Mouse (Mus musculus): ENCODE results near the gene Cabin1. TPM values are rescaled to one million over a fixed set of nuclear protein-coding genes. Genes with fewer than 3 reads are reported as not detected.

Cabin1 gene
- polyA plus RNA-seq, 1 experiment, result 56.6 TPM

DNA sequence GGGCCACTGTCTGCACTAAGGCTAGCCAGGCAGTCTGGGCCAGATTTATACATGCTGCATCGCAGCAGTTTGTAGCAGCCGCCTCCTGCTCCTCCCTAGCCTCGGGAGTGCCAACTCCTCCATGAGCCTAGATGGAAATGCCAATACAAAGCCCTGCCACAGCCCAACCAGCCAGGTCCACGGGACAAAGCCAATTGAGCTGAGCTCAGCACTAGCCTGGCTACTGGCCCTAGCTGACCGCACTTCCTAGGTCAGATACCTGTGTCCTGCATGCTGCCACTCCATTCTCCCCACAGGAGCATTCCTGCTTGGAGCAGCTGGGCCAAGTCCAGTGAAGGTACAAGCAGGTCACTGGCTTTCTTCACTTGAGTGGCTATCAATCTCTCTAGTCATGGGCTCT lies 86.2 kb downstream of the Cabin1 start:
- DNase-seq (ENCODE audit: low read depth), result no peak
- TF ChIP-seq CTCF (IDR thresholded peaks at IDR 0.05; ENCODE audit: borderline replicate concordance, extremely low read depth, insufficient read depth, insufficient read length), result no peak
- no peak for TF ChIP-seq POLR2A (IDR thresholded peaks at IDR 0.05; ENCODE audit: borderline replicate concordance, extremely low read depth, insufficient read depth, insufficient read length, poor library complexity, severe bottlenecking)

DNA sequence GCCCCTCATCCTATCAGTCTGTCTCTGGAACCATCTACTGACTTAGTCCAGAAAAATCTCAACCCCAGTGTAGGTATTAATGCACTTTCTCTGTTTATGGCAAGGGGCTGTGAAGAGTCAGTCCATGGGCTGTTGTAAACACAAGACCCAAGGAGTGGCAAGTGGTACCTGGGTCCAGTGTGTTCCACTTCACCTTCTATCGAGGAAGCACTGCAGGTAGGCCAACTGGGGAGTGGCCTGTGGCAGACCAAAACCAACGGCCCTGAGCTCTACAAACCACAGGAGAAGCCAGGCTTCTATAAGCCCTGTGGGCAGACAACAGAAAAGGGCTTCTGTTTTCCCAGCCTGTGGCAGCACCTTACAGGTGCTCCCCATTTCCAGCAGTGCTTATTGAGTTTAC lies 86.6 kb downstream of the Cabin1 start:
- DNase-seq (ENCODE audit: low read depth), result no peak
- TF ChIP-seq CTCF (IDR thresholded peaks at IDR 0.05; ENCODE audit: borderline replicate concordance, extremely low read depth, insufficient read depth, insufficient read length), result no peak
- no peak for TF ChIP-seq POLR2A (IDR thresholded peaks at IDR 0.05; ENCODE audit: borderline replicate concordance, extremely low read depth, insufficient read depth, insufficient read length, poor library complexity, severe bottlenecking)

DNA sequence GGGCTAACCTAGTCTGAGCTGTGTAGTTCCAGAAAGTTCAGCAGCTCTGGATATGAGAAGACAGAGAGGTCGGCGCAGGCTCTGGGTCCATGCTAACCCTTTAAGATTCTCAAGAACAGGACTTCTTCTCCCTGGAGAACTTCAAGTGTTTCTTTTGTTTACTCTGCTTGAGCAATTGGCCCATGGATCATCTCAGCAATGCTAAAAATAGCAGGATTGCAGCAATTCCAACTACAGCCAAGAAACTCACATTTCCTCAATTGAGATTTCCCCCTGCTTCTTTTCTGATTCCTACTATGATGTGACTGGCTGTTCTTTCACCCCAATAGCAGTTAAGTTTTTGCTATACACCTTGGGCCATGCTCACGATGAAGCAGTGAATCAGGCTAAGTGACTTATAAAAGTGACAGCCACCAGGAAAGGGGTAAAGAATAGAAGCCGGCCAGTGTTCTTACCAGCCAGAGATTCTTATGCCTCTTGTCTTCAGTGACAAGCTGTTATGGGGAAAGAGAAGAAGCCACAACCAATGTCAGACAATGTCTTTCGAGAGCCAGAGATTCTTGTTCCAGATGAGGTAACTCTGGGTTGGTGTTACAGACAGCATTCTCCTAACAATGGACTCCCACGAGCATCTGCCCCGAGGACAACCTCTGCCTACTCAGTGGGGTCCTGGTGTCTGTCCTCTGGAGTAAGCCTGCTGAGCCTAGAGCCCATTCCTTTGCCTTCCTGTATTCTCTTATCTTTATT lies 87.1 kb downstream of the Cabin1 start:
- peak; percentile 13 for DNase-seq (ENCODE audit: low read depth)
- TF ChIP-seq POLR2A (IDR thresholded peaks at IDR 0.05; ENCODE audit: borderline replicate concordance, extremely low read depth, insufficient read depth, insufficient read length, poor library complexity, severe bottlenecking) (no peak), CTCF (IDR thresholded peaks at IDR 0.05; ENCODE audit: borderline replicate concordance, extremely low read depth, insufficient read depth, insufficient read length) (no peak)

DNA sequence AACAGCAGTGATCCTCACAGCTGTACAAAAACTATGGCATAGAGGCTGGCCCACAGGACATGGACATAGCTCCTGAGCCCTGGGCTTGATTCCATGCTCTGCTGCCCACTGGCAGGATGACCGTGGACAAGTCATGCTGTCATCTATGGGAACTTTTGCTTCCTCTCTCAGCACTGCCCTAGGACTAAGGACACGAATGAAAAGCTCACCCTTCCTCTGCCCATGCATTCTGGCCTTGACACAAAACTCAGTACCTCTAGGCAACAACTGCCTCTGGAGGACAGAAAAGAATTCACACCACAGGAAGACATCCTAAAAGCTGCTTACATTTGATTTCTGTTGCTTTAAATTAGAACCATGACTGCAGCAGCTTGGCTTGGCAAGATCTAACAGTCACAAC lies 87.9 kb downstream of the Cabin1 start:
- no peak for TF ChIP-seq CTCF (IDR thresholded peaks at IDR 0.05; ENCODE audit: borderline replicate concordance, extremely low read depth, insufficient read depth, insufficient read length)
- TF ChIP-seq POLR2A (IDR thresholded peaks at IDR 0.05; ENCODE audit: borderline replicate concordance, extremely low read depth, insufficient read depth, insufficient read length, poor library complexity, severe bottlenecking), result no peak
- DNase-seq (ENCODE audit: low read depth), result no peak

DNA sequence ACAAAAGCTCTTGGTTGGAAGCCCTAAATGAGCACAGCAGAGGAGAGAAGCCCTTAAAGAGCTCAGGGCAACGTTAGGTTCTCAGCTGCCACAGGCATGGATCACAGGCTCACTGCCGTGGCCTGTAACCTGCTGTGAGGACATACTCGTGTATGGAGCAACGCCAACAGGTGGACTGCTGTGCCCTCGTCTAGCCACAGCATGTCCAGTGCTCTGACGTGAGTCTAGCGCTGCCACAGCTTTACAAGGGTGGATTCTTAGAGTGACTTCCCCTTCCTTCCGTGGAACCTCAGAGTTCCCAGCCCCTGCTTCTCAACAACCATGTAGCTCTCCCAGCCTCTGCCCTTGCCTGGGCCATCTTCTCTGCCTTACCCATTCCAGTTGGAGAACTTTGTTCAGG lies 88.5 kb downstream of the Cabin1 start:
- TF ChIP-seq CTCF (IDR thresholded peaks at IDR 0.05; ENCODE audit: borderline replicate concordance, extremely low read depth, insufficient read depth, insufficient read length) (no peak), POLR2A (IDR thresholded peaks at IDR 0.05; ENCODE audit: borderline replicate concordance, extremely low read depth, insufficient read depth, insufficient read length, poor library complexity, severe bottlenecking) (no peak)
- no peak for DNase-seq (ENCODE audit: low read depth)

DNA sequence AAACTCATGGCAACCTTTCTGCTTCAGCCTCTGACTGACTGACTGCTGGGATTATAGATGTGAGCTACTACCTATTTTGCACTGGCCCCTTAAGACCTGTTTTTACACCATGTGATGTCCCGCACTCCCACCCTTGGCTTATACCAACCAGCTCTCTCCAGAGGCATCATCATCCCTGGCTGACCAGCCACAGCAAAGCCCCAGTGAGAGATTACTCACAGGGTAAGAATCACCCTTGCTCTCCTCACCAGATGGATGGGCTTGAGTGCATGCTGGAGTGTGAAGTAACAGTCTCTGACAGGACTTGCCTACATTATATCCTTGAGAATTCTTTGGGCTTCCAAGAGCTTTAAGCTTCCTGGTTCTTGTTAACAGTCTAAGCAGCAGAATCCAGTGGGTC lies 94.2 kb downstream of the Cabin1 start:
- DNase-seq (ENCODE audit: low read depth), result no peak
- no peak for TF ChIP-seq CTCF (IDR thresholded peaks at IDR 0.05; ENCODE audit: borderline replicate concordance, extremely low read depth, insufficient read depth, insufficient read length)
- TF ChIP-seq POLR2A (IDR thresholded peaks at IDR 0.05; ENCODE audit: borderline replicate concordance, extremely low read depth, insufficient read depth, insufficient read length, poor library complexity, severe bottlenecking), result no peak

DNA sequence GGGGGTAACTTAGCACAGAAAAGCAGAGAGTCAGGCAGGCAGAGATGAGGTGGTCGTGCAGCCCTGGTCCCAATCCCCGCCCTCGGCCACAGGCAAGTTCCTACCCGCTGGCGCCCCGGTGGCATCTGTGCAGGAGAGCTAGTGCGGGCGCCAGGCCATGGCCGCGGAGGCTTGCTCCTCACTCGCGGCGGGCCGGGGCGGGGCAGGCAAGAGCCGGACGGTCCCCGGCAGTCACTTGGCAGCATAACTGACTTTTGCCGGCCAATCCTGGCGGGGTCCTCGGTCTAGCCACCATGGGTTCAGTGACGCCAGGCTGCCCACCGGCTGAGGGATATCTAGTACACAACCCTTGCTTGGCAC lies 96.2 kb downstream of the Cabin1 start:
- DNase-seq (ENCODE audit: low read depth), result peak; percentile 57
- no peak for TF ChIP-seq POLR2A (IDR thresholded peaks at IDR 0.05; ENCODE audit: borderline replicate concordance, extremely low read depth, insufficient read depth, insufficient read length, poor library complexity, severe bottlenecking)

DNA sequence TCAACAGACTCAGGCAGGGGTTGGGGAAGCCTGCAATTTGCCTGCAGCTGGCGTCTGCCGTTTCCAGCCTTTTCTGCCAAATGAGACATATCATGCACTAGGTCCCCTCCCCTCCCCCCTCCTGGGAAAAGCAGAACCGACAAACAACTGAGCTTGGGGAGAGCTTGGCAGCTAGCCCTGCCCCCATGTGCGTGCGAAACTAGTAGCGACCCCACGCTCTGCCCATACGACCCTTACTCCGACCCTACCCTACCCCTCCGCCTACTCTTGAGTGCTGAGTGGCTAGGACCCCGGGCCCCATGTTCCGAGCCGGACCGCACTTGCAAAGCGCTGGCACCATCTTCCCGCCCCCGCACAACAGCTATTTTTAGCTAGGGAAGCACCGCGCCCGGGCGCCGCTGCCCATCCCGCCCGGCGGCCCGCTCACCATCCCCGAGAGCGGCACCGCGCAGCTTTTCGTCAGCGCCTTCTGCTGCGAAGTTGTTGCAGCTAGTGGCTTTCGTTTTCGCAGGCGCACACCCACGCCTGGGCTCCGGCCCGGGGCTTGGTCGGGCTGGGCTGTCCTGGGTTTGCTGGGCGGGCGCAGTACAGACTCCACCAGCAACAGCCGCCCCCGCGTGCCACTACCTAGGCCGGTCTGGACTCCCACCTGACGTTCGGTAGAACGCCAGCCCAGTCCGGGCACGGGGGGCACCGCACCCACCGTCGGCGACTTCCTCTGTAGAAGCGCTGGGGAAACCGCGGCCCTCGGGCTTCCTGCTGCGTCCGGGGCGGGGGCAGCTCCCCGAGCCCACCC lies 96.8 kb downstream of the Cabin1 start:
- TF ChIP-seq CTCF (IDR thresholded peaks at IDR 0.05; ENCODE audit: borderline replicate concordance, extremely low read depth, insufficient read depth, insufficient read length) (no peak), POLR2A (IDR thresholded peaks at IDR 0.05; ENCODE audit: borderline replicate concordance, extremely low read depth, insufficient read depth, insufficient read length, poor library complexity, severe bottlenecking) (no peak)
- DNase-seq (ENCODE audit: low read depth), result peak; percentile 92

DNA sequence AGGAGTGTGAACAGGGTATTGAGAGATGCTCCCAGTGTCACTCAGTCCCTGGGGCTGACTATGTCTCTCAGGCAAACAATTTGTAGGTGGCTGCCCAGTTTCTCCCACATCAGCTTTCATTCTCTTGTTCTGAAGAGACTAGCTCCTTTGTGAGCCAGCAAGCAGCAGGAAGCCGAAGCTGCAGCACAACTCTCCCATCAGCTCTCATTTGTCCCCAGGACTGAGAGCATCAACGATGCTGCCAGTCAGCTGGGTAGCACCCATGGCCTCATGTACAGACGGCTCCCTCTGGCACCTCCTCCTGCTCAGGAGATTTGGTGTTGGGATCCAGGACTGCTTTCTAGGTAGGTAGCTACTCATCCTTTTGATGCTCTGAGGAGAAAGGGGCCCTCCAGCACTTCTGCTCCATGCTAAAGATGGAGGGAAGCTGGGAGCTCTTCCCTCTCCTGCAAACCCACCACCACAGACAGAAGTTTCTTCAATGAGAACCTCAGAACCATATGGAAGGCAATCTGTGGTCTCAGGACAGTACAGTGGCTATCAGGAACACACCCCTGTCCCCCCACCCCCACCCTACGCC lies 97.6 kb downstream of the Cabin1 start:
- DNase-seq (ENCODE audit: low read depth), result peak; percentile 53
- no peak for TF ChIP-seq POLR2A (IDR thresholded peaks at IDR 0.05; ENCODE audit: borderline replicate concordance, extremely low read depth, insufficient read depth, insufficient read length, poor library complexity, severe bottlenecking)
- TF ChIP-seq CTCF (IDR thresholded peaks at IDR 0.05; ENCODE audit: borderline replicate concordance, extremely low read depth, insufficient read depth, insufficient read length), result no peak

DNA sequence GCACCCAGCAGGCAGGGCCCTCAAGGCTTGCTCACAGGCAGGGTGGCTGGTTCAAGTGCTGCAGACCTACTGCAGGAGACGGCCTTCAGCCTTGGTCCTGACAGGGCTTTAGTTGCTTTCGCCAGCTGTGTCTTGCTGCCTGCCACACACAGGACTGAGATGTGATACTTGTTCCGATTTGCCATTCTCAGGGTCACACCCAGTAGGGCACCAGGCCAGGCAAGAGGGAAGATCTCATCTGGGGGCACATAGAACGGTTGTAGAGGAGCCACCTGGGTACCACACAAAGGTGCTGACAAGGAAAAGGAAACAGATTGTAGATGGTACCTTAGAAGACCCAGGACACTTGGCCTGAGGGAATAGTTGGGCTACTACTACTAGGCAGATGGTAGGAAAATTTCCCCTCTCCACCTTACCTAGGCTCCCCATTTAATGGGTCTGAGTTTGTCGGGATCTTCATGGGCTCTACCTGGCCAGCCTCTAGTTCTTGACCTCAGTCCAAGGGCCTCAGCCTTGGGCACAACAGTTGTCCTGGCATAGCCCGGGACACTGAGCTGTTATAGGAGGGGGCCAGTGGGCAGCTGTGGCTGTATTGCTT lies 99.4 kb downstream of the Cabin1 start:
- no peak for TF ChIP-seq CTCF (IDR thresholded peaks at IDR 0.05; ENCODE audit: borderline replicate concordance, extremely low read depth, insufficient read depth, insufficient read length)
- no peak for TF ChIP-seq POLR2A (IDR thresholded peaks at IDR 0.05; ENCODE audit: borderline replicate concordance, extremely low read depth, insufficient read depth, insufficient read length, poor library complexity, severe bottlenecking)
- no peak for DNase-seq (ENCODE audit: low read depth)

DNA sequence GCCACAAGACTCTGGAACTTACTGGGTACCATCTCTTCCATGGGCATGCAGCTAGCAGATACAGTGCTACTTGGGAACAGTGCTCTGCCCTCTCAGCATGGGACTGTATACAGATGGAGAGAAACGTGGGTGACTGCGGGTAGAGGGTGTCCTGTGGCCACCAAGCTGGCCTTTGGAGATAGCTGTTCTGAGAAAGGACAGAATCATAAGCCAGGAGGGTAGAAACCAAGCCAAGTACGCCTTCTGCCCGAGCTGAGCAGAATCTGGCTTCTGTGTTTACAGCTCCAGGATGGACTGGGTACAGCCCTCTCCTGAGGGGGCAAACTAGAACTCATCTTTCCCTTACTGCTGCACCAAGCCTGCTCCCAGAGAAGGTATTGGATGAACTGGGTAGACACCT lies 101.6 kb downstream of the Cabin1 start:
- no peak for TF ChIP-seq POLR2A (IDR thresholded peaks at IDR 0.05; ENCODE audit: borderline replicate concordance, extremely low read depth, insufficient read depth, insufficient read length, poor library complexity, severe bottlenecking)
- no peak for TF ChIP-seq CTCF (IDR thresholded peaks at IDR 0.05; ENCODE audit: borderline replicate concordance, extremely low read depth, insufficient read depth, insufficient read length)
- DNase-seq (ENCODE audit: low read depth), result no peak

Measured in brain, embryonic 14.5 days (tissue).